Mouse (Mus musculus): Measurements from ENCODE around the gene Fcgbp.
A peak's percentile ranks its signal among the peaks of the same experiment; 100 is the strongest.
"Not testable (repeated sequence)": the region's sequence is repeated elsewhere in the genome, so short reads cannot be mapped to it uniquely, and the experiment has no call there.

Fcgbp gene

GRCm38 (mm10) chr7:28070531-28071298 is at the start of gene Fcgbp:
Gene Fcgbp (plus strand): TSS chr7:28071236.
- DNase-seq (ENCODE audit: extremely low spot score, low read depth, low spot score), result no peak

- no peak for DNase-seq (ENCODE audit: extremely low spot score, low read depth, low spot score)
Observed at GRCm38 (mm10) chr7:28044524-28044923, 26.5 kb upstream of the Fcgbp start.

- peak; percentile 96 for DNase-seq (ENCODE audit: extremely low spot score, low read depth, low spot score)
Observed at GRCm38 (mm10) chr7:28049476-28050409, 21.3 kb upstream of the Fcgbp start, which contains the start of gene Psmc4. Gene Psmc4 (minus strand): TSS chr7:28050101.

- no peak for DNase-seq (ENCODE audit: extremely low spot score, low read depth, low spot score)
Observed at GRCm38 (mm10) chr7:28050584-28050983, 20.5 kb upstream of the Fcgbp start.

GRCm38 (mm10) chr7:28053046-28053930 is 17.7 kb upstream of the Fcgbp start:
- no peak for DNase-seq (ENCODE audit: extremely low spot score, low read depth, low spot score)

- DNase-seq (ENCODE audit: extremely low spot score, low read depth, low spot score), result no peak
Observed at GRCm38 (mm10) chr7:28059972-28060371, 11.1 kb upstream of the Fcgbp start.

GRCm38 (mm10) chr7:28068661-28069060 is 2.4 kb upstream of the Fcgbp start:
- no peak for DNase-seq (ENCODE audit: extremely low spot score, low read depth, low spot score)

- DNase-seq (ENCODE audit: extremely low spot score, low read depth, low spot score), result no peak
Observed at GRCm38 (mm10) chr7:28069546-28070172, 1.4 kb upstream of the Fcgbp start.

- DNase-seq (ENCODE audit: extremely low spot score, low read depth, low spot score), result no peak
Observed at GRCm38 (mm10) chr7:28084215-28084614, 13.2 kb downstream of the Fcgbp start.

GRCm38 (mm10) chr7:28086236-28086635 is 15.2 kb downstream of the Fcgbp start:
- DNase-seq (ENCODE audit: extremely low spot score, low read depth, low spot score), result no peak

GRCm38 (mm10) chr7:28093541-28093940 is 22.5 kb downstream of the Fcgbp start:
- DNase-seq (ENCODE audit: extremely low spot score, low read depth, low spot score), result no peak

GRCm38 (mm10) chr7:28099101-28099500 is 28.1 kb downstream of the Fcgbp start:
- no peak for DNase-seq (ENCODE audit: extremely low spot score, low read depth, low spot score)

- no peak for DNase-seq (ENCODE audit: extremely low spot score, low read depth, low spot score)
Observed at GRCm38 (mm10) chr7:28100596-28101590, 29.9 kb downstream of the Fcgbp start.

- DNase-seq (ENCODE audit: extremely low spot score, low read depth, low spot score), result not testable (repeated sequence)
Observed at GRCm38 (mm10) chr7:28102936-28103335, 31.9 kb downstream of the Fcgbp start.

GRCm38 (mm10) chr7:28104670-28105069 is 33.6 kb downstream of the Fcgbp start:
- DNase-seq (ENCODE audit: extremely low spot score, low read depth, low spot score), result no peak

- DNase-seq (ENCODE audit: extremely low spot score, low read depth, low spot score), result no peak
Observed at GRCm38 (mm10) chr7:28106241-28106640, 35.2 kb downstream of the Fcgbp start.

- DNase-seq (ENCODE audit: extremely low spot score, low read depth, low spot score), result no peak
Observed at GRCm38 (mm10) chr7:28114648-28115047, 43.6 kb downstream of the Fcgbp start.

- no peak for DNase-seq (ENCODE audit: extremely low spot score, low read depth, low spot score)
Observed at GRCm38 (mm10) chr7:28129166-28129565, 58.1 kb downstream of the Fcgbp start, which contains the start of gene 9530053A07Rik. Gene 9530053A07Rik (plus strand): TSS chr7:28129466.

- DNase-seq (ENCODE audit: extremely low spot score, low read depth, low spot score), result no peak
Observed at GRCm38 (mm10) chr7:28137613-28138012, 66.6 kb downstream of the Fcgbp start.
